Mouse (Mus musculus) kidney, postnatal 4 days (tissue): ENCODE measurements around the gene Sbno1.

Experiments
- DNase-seq, 2 experiments: peaks; one replicate each; pipeline ENCODE4 v3.0.0; 2021; ENCODE audit warnings: mixed read lengths in 2 of 2

Sbno1 gene

DNA sequence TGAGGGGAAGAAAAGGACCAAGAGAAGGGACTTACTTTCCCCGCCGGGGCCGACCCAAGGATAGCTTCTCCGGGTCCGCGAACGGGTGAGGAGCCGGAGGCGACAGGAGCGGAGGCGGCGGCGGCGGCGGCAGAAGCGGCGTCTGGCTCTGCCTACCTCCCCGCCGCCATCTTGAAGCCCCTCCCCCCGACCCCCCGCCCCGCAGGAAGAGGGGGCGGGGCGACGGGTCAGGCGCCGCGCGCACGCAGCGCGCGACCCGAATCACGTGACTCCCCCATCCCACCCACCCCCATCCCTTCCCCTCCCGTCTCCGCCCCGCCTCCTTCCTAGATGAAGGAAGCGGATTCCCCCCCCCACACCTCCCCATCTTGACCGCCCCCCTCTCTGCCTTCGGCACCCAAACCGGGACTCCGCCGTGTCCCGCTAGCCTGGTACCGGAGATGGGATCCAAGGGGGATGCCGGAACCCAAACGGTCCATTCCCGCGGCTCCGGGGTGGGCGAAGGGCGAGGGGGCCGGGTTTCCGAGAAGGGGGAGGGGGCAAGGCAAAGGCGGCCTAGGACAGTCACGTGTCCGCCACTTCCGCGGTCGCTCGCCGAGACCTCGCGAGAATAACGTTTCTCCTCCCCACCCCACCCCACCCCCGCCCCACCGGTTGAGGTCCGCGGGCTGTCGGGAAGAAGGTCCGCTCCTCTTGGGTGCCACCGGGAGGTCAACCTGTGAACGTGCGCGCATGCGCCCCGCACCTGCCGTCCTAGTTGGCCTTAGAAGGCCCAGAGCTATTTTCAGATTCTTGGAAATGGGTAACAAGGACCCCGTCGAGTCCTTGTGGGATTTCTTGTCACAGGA, at the start of gene Sbno1:
Sbno1 (minus strand) TSS at position 590 of the 848 bp plus-strand sequence.
- DNase-seq: peak; percentile 94 to 96

DNA sequence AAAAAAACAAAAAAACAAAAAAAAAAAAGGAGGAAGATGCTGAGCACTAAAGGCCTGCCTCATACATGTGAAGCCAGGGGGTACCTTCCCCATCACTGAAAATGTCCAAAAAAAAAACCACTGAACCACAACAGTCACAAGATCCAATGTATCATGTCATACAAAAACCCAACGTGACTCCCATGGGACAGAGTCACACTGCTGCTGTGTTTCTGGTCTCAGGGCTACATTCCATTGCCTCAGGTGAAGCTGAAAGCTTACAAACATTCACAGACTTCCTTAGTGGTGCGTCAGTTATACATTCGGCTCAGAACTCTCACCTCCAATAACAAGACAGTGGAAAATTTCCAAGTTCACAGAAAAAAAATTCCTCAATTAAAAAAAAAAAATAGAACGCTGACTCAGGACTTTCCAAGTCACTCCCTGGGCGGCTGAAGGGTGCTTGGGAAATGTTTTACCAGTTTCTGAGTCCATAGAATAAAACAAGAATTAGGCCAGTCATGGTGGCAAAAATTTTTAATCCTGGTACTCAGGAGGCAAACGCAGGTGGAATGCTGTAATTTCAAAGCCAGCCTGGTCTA, 44.9 kb upstream of the Sbno1 start:
- no peak for DNase-seq

DNA sequence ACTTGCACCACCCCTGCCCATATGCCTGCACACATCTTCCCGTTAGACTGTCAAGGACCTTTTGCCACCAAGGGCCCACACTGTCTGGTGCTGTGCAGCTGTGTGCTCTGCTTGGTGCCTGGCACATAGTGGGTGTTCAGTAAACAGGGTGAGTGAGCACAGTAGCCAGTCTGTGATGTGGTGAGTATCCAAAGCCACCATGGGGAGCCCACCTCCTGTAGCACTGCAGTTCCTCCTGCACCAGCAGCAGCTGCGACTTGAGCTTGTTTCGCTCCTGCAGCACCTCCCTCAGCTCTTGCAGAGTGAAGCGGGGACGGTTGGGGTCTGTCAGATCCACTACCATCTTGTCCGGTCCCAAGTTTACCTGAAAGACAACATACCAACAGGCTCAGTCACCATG, 43.7 kb upstream of the Sbno1 start:
- no peak for DNase-seq

DNA sequence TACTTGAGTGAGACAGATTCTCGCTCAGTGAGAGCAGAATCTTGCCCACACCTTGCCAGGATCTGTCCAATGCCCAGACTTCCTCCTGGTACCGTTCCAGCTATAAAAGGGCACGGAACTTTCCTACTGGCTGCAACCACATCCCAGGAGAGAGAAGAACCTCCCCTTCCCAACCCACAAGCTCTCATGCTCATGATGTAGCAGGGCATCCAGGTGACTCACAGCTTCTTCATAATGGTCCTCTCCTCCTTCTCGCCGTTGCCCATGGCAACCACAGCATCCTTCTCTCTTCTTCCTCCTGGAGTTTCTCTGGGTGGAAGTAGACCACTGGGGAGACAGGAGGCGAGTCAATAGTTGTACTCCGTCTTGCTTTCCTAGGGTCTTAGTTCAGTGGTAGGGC, 42.6 kb upstream of the Sbno1 start:
- no peak for DNase-seq

DNA sequence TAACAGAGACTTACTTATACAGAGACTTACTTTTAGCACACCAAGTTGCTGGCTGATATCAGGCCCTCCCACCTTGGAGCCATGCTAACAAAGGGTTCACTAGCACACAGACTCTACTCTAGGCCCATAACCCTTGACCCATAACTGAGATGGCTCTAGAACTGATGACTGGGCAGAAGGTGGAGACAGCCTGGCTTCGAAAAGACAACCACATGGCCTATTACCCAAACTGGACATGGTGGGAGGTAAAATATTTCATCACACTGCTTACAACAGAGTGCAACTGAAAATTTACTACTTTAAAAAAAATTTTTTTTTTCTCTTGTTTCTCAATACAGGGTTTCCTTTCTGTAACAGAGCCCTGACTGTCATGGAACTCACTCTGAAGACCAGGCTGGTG, 42.0 kb upstream of the Sbno1 start:
- DNase-seq: no peak

DNA sequence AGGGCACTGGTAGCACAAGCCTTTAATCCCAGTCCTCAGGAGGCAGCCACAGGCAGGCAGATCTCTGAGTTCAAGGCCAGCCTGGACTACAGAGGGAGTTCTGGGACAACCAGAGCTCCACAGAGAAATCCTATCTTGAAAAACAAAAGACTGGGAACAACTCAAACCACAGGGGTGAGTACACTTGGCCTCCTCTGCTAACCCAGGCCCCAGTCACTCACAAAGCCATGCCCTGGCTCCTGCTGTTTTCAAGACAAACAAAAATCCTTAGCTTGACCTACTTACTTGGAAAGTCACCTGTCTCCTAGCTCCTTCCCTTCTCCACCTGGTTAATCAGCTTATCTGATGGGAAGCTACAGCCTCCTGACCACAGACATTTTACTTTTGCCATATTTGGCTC, 39.1 kb upstream of the Sbno1 start:
- DNase-seq: no peak

DNA sequence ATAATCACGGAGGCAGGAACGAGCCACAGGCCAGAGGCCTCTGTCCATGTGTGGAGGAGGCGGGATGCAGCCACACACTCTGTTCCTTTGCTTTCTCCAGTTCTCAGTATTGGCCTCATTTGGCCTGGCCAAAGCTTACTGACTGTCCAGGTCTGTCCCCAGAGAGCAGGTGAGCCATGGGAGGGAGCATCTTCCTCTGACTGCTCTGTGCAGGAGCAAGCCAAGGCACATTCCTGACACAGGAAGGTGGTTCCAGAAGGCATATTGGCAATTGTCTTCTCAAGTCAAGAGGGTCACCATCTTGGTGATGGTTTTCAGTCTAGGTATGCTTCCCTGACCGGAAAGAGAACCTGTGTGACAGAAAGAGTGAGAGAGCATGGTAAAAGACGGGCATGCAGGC, 37.7 kb upstream of the Sbno1 start:
- no peak for DNase-seq

DNA sequence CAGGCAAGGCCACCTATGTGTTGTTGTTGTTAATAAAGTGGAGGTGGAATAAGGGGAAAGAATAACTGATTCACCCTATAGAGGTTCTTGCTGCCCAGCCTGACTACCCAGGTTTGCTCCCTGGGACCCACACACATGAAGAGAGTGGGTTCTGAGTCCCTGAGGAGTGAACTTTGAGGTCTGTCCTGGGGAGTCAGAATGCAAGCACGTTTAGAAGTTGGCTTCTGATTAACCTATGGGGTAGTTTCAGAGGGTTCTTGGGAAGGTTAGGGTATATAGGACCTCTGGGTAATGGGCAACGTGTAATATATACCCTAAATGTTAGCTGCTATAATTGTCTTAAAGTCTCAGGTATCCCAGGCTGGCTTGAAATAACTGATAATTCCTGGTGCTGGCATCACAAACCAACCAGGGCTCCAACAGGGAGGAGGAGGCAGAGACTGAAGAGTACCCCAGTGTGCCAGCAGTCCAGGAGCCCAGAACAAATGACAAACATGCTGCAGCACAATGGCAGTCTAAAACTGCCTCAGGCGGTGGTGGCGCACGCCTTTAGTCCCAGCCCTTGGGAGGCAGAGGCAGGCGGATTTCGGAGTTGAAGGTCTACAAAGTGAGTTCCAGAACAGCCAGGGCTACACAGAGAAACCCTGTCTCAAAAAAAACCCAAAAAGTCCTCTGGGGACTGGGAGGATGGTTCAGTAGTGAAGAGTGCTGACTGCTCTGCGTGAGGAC, 36.7 kb upstream of the Sbno1 start:
- DNase-seq: no peak

DNA sequence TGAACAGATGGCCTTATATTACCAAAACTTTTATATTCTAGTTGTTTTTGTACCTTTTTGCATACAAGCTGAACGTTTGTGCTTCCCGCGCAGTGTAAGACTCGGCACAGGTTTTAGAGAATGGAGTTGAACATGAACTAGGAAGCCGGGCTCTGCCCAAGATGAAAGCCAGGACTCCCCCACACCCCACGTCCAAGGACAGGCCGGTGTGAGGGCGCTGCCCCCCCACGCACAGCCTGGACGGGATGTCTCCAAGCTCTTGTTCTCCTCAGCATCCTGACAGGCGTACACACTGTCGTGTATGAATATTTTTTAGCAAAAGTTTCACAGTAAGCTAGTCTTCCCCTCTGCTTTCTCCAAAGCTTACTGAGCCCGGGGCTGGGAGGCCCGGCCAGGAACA, 35.1 kb upstream of the Sbno1 start:
- peak in 1 of 2 experiments; percentile 49 for DNase-seq

DNA sequence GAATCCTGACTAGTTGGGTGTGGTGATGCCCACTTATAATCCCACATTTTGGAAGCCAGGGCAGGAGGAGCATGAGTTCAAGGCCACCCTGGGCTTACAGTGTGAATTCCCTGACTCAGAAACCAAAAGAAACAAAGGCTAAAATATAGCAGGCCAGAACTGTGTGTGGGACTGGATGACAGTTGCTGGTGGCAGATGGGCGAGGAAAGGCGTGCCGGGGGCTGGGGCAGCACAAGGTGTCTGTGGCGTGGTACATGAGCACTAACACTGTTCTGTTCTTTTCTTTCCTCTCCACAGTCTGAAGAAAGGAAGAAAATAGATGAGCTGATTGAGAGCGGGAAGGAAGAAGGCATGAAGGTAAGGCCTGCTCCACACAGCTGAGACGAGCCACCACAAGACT, 31.0 kb upstream of the Sbno1 start:
- DNase-seq: no peak

DNA sequence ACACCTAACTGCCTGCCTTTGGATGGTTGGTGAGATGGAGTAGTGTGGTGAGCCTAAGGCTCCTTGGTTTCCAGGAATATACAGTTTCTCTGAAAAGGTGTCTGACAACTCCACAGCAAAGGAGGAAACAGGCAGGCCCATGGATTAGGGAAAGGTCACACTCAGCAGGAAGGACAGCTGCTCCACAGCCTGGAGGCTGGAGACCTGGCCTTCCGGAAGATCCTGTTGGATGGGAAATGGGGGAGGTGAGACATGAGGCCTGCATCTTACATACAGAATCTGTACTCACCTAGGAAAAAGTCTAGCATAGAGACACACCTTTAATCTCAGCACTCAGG, 28.2 kb upstream of the Sbno1 start:
- no peak for DNase-seq

DNA sequence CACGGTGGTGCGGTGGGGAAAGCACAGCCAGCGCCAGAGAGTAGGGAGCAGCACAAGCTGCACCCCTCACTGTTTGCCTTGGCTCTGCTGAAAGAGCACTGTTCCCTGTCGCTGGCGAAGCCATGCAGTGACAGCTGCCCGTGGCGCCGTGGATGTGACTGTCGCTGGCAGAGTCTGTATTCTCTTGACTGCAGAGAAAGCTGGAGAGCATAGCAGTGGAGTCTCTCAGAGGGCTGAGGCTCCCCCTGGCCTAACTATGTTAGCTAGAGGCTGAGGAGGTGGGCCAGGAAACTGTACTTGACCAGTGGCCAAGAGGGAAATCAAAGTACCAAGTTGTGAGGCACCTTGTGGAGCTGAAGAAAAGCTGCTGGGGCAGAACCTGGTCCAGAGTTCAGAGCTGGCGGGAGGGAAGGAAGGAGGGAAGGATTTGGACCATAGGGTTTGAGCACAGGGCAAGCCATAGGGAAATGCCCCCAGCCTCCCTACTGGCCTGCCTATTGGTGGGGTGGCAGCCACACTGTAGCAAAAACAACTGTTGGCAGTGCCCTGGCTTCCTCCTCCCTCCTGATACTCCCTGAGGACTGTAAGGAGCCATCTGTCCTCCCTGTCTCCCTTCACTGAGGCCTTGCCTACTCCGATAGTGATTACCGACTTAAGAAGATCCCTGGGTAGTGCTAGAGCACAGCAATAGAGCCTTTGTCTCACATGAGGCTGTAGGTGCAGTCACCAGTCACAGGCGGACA, 27.7 kb upstream of the Sbno1 start:
- DNase-seq: peak; percentile 24 to 45

DNA sequence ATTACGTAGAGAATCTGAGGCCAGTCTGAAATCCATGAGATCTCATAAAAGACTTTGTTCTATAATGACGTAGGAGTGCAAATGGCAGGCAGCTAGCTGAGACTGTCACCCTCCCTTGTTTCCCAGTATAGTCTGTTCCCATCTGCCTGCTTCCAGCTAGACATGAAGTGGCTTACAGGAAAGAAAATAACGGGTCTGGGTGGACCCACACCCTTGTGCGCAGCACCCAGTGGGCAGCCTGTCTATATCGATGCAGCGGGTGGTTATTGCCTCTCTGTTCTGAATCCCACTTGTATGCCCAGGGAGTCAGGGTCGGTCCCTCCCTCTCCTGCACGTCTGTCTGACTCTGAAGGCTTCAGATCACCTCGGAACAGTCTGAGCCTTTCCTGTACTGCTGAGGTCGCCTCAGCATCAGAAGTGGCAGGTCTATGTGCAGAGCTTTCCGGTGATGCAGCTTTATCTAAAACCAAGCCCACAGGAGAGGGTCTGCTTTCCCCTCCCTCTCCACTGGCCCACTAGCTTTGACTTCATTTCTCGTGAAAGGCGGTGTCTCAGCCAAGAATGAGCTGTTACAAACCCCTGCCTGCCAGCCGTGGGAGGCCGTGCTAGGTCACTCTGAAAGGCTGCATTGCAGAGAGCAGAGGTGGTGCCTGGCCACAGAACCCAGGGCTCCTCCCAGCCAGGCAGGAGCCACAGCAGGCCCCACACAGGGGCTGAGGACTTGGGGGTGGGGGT, 26.9 kb upstream of the Sbno1 start:
- DNase-seq: peak; percentile 23 to 49

DNA sequence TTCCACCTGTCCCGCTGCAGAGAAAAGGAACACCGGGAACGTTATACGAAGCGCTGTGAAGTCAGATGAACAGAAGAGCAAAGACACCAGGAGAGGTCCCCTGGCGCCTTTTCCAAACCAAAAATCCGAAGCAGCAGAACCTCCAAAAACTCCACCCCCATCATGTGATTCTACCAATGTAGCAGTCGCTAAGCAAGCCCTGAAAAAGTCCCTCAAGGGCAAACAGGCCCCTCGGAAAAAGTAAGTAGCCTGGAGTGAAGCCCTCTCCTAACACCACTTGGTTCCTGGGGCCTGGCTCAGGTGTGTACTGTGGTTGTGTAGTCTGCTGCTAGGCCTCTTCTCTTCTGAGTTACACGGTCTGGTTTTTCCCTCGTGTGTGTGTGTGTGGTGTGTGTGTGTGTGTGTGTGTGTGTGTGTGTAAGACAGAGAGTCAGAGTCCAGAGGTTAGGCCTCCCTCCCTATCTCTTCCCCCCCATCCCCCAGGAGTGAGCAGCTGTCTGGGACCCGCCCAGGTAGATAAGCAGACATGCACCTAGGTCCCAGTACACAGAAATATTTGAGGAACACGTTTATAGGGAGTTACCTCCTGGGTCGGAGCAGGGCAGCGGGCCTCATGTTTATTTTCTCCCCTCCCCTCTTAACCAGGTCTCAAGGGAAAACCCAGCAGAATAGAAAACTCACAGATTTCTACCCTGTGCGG, 25.0 kb upstream of the Sbno1 start:
- no peak for DNase-seq

DNA sequence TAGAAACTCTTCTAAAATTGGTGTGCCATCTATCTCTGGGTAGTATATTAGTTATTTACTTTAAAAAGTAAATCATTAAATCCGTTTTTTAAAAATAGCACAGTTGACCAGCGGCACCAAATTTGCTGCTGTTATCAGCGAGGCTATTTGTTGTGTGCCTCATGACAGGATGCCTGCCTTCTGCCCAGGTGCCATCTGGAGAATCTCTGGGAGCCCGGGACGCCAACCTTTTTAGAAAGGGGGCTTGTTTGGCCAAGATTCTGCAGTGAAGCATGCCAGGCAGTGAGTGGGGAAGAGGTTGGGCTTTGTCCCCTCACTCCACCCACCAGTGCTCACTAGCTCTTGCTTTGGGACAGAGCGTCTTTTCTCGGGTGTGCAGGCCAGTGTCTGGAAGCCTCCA, 24.2 kb upstream of the Sbno1 start:
- no peak for DNase-seq

DNA sequence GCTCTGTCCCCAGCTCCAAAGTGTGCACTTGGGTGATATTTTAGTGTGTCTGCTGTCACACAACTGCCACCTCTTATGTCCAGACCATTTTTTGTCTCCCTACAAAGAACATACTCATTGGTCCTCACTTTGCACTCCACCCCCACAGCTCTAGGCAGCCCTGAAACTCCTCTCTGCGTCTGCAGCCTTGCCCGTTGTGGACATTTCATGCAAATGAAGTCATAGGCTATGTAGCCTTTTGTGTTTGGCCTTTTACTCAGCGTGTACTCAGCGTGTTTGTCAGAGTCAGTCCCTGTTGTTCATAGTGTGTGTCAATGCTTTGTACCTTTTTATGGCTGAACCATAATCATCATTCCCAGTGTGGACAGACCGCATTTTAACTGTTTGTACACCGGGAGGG, 23.7 kb upstream of the Sbno1 start:
- DNase-seq: no peak

DNA sequence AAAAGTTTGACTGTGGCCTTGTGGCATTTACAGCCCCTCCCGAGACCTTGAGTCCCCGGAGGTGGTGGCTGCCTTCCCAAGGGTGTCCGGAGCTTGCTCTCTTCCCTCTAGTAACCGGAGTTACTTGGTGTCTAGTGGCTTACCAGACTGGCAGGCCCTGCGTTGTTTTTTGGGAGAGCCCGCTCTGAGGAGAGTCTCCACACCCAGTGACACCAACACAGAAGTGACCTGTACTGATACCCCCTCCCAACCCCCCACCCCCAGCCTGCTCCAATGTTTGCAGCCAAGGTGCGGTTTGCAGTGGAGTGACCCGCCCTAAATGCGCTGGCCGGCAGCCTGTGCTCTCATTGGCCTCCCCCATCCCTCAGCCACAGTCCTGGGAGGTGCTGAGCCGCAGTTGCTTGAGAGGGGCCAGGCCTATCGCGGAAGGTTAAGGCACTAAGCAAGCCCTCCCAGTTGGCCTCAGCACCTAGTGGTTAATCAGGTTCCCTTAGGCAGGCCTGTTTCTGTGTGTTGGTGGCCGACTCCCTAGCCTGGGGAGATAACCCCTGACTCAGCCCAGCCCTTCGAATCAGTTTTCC, 20.6 kb upstream of the Sbno1 start:
- peak; percentile 74 to 84 for DNase-seq

DNA sequence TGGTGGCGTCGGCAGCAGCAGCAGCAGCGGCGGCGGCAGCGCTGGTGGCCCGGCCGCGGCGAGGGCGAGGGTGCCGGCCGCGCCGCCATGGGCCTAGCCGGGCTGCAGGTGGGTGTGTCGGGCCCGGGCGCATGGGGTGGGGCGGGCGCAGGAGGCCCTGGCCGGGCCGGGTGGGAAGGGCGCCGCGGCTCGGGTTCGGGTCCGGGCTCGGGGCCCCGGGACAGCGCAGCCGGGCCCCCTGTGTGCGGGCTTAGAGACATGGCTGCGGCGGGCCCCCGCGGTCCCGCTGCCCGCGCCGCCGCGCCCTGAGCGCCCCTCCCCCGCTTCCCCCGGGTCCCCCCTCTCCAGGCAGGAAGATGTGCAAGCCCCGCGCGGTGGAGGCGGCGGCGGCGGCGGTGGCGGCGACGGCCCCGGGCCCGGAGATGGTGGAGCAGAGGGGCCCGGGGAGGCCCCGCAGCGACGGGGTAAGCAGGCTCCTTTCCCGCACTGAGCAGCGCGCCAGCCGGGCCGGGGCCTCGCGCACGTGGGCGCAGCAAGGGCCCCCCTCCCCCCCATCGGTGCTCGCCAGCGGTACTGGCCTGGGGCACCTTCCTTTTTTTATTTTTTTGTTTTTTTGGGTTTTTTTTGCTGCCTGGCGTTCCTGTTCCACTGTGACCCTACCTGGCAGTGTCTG, 20.0 kb upstream of the Sbno1 start:
- peak; percentile 62 to 78 for DNase-seq

DNA sequence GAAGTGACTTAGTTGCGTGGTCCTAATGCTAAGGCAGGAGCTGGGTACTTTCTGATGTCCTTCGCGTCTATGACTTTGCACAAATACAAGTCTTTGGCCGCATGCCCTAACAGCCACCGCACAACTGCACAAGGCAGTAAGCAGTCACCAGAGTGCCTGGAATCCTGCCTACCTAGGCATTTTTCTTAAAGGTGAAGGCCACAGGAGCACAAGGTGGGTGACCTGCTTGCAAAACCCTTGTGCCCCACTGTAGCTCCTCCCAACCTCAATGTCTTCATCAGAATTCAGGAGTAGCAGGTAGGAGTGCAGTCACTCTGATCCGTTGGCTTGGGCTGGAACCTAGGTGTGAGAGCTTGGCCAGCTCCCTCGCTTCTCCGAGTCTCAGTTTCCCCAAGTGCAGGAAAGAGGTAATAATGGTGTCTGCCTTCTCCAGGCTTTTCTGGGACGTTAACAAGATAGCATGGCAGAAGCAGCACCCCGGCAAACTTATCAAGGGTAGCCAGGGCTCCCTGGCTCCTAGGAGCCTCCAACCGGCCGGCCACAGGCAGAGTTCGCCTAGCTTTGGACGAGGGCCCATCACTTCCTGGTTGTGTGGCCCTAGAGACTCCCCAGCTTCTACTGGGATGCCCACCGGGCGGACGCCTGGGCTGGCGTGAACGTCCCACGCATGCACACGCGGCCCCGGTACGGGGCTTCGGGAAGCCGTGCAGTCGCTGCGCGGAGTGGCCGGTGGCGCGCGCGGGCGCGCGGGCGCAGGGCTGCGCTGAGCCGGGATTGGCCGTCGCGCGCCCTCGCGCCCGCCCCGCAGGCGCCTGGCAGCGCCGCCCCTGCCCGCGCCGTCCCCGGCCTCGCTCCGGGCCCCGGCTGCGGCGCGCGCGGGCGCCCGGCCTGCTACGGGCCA, 19.1 kb upstream of the Sbno1 start:
- DNase-seq: peak; percentile 81 to 87

DNA sequence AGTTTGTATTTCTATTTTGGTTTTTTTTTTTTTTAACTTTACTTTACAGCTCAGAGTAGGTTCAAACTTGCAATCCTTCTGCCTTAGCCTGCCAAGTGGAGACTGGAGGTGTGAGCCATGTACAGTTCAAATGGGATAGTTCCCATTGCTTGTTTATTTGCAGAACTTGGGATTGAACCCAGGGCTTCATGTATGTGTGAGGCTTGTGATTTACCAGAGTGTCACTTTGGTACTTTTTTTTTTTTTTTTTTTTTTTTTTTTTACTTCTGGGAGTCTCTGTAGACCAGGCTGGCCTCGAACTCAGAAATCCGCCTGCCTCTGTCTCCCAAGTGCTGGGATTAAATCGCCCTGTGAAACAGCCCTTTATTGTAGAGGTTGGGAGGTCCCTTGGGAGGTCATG, 18.4 kb upstream of the Sbno1 start:
- DNase-seq: no peak
